Mouse (Mus musculus) urinary bladder, postnatal 10 days (tissue): Measurements from ENCODE around the gene Cblb.

Experiments
- DNase-seq: peaks from one replicate; pipeline ENCODE4 v3.0.0; 2022; ENCODE audit warnings: low spot score

The Cblb gene

DNA sequence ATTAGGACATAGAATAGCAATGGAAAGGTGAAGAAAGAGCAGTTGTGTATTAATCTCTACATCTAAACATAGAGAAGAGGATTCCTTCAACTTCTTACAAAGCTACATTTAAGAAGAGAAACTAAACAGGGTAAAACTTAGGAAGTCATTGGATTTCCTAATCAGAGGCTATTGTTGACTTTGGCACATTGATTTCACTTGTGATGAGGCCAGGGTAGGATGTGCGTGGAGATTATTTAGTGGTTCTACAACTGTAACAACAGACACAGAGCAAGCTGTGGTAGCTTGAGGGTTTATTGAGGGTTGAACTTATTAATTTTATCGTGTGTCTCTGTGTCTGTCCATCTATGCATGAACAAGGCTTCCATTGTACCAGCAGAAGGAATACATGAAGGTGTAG is 7.8 kb downstream of the Cblb start:
- DNase-seq: no peak

DNA sequence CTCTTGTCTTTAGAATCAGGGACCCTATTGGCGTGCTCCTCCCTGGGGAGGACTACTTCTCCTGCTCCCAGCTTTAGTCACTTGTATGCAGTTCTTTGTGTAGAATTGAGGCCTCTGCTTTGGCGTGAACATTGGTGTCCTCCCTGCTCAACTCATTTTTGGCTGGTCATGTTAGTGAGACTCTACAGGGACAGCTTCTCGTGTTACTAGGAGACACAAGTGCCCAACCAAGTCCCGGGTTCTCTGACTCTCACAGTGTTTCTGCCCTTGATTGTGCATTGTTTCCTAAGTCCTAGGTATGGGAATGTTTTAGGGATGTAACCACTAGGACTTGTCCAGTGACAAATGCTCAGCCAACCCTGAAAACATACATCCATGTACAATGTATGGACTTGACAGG is 9.9 kb downstream of the Cblb start:
- no peak for DNase-seq

DNA sequence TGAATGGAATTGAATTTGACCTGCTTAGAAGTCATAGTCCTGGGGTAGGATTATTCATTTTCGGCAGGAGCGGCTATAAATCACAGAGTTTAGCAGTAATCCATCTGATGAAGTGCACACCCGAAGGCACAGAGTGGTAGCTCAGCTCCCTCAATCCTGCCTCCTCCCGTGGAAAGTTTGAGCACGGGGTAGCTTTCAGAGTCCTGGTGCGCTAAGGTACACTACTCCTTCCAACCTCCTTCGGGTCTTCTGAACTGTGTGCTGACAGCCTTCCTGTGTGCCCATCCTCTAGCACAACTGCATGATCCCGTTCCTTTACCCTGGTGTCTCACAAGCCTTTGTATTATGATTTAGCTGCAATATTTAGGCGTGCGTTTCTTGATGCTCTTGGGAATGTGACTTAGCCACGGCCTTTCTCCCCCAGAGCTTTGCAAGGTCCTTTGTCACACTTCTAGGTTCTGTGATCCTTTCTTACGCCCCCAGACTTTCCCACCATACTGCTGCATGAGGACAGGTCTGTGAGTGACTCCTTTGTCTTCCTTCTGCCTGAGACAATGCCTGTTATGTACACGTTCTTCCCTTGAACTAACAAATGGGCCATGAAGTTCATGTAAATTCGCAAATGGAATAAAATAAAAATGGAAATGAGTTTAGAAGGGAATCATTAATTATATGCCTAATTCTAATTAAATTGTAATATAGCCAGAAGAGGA is 11.8 kb downstream of the Cblb start:
- no peak for DNase-seq

DNA sequence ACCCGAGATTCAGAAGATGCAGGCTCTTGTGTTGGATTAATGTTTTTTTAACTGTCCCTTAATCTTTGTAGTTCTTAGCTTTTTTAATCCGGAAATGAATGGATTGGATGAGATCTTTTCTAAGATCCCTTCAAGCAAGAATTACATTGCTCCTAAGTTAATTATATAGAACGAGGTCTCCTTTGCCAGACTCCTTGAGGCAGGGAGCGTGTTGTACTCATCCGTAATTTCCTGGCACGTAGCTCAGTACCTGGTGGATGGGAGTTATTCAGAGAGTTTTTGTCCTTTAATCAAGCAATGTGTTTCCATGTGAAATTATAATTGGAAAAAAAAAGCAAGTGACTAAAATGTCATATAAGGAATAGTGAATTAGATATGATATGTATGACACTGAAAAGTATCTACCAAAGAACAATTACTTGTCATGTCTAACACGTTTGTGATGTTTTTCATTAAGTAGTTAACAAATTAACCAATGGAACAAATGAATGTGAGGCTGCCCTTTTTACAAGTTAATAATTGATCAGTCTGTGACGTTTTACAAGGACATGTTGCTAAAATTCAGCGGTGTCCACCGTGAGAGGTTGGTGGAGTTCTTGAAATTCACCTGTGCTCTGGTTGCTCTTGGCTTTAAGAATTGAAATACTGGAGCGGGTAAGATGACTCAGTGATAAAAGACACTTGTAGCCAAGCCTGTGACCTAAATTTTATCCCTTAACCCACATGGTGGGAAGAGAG is 12.5 kb downstream of the Cblb start:
- no peak for DNase-seq

DNA sequence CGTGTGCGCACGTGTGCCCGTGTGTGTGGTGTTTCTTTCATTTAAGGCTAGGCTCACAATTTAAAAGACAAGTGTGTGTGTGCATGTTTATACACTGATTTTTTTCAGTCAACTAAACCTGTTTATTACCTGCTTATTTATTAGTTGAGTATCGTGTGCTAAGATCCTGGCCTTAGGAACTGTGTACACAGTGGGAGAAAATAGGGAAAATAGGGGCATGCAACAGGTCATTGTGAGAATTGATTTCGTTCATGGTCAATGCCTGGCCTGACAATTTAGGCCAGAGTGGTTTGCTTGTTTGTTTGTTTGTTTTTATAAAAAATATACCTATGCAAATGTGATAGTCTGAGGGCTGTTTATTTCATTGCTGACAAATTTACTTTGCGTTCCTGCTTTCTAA is 13.5 kb downstream of the Cblb start:
- no peak for DNase-seq

DNA sequence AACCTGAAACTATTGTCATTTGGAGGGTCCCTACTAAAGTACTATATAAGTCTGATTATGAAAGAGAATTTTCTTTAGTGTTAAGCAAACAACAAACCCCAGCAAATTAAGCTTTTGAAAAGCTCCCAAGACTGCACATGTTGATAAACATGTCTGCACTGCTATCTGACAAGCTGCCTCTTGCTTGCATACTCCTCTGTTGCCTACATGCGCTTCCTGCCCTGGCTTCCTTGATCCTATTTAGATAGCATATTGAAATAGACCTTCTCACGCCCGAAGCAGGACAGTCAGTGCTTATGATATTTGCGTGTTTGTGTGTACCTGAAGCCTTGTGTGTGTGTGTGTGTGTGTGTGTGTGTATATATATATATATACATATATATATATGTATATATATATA is 14.0 kb downstream of the Cblb start:
- DNase-seq: no peak

DNA sequence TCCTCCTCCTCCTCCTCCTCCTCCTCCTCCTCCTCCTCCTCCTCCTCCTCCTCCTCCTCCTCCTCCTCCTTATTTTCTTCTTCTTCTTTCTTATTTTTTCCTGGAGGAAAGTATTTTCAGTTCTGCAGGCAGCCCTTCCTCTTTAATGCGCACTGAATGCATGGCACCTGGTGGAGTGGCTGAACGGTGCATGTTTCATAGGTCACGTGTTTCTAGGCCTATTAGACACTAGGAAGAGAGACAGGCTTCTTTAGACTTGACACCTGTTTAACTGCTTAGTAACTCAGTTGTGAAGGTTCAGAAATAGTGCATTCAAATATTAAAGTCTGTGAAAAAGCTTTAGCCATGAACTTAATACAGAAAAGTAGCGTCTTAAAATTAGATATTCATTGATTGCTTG is 15.4 kb downstream of the Cblb start:
- no peak for DNase-seq

DNA sequence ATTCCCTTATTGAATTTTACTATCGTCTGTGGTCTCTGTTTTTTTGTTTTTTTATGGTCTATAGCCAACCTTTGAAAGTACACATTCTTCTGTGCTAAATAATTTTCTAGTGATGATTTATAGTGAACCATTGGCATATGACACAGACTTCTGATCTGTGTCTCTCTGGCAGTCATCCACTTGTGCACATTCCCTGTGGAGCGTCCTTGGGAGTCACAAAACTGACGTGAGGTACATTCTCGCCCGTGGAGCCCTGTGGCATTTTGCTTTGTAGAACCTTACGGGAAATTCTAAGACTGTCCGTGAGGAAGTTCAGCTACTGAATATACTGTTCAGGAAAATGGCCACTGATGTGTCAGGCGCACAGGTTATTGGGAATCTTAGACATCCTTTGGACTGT is 20.1 kb downstream of the Cblb start:
- DNase-seq: no peak

DNA sequence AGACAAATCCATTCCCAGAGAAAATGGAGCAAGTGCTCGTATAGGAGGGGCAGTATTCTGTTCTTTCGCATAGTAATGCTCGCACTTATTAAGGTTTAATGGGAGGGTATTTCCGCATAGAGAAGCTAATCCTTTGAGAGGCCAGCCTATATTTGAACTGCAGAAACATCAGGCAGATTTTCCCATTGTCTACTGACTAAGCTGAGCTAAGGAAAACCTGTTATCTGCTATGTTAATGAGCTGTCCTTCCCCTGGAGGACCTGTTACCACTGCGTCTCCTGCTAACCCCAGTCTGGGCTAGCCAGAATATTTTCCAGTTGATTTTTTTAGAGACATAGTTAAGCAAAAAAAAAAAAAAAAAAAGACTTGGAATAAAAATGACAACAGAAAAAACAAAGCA is 21.7 kb downstream of the Cblb start:
- no peak for DNase-seq

DNA sequence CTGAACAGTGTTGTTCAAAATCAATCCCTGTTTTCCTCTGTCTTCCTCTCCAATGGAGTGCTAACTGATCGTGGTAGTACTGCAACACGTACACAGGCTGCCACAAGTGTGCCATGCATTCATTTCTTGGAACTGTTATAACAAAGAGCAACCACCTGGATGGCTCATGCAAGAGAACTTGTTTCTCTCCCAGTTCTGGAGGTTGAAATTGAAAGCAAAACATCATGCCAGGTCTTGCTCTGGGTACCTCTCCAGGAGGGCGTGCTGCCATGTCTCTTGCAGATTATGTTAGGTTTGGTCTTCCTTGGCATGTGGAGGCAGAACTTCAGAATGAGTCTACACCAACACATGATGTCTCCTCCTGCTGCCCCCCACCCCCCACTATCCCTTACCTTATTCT is 24.2 kb downstream of the Cblb start:
- no peak for DNase-seq

DNA sequence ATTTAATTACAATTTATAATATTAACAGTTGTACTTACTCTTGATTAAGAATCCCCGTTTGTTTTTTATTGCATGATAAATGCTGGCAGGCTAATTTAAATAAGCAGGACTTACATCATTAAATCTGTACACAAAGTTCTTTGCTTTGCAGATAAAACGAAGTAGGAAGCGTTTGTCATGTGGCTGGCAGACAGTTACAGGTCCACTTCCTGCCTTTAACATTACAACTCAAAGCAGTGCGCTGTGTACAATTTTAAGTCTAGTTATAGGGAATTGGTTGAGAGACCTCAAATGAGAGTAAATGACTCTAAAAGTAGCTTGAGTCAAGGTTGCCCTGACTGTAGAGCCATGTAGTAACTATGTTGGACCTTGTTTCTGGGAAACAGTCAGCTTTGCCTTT is 25.1 kb downstream of the Cblb start:
- no peak for DNase-seq

DNA sequence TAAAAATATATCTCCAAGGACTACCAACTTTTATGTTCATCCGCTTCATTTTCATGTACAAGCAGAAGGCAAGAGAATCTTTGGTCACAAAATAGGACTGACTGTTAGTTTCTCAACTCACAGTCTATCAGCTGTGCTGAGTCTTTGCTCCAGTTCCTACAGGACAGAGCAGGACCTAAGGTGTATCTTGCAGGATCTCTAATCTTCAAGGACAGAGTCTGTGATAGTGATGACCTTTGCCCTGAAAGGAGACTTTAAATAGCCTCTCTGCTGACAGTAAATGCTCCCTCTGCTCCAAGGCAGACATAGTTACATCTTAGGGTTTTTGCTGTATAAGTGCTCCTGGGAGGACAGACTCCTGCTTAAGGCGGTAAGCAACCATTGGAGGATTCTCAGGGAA is 26.3 kb downstream of the Cblb start:
- DNase-seq: no peak

DNA sequence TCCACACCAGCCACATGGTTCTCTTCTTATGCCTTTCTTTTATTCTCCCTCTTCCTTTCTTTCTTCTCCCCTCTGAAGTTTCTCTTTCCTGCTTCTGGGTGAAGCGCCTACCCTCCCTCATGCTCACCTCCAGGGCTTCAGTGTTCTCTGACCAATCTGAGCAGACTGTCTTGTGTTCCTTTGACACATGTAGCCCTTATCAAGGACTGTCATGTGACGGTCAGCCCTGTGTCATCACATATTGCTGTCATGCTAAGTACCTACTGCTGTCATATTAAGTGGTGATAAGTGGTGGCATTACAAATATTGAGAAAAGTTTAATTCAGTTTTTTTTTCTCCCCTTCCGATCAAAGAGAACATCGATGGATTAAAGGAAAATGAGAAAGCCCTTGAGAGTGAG is 28.5 kb downstream of the Cblb start:
- no peak for DNase-seq

DNA sequence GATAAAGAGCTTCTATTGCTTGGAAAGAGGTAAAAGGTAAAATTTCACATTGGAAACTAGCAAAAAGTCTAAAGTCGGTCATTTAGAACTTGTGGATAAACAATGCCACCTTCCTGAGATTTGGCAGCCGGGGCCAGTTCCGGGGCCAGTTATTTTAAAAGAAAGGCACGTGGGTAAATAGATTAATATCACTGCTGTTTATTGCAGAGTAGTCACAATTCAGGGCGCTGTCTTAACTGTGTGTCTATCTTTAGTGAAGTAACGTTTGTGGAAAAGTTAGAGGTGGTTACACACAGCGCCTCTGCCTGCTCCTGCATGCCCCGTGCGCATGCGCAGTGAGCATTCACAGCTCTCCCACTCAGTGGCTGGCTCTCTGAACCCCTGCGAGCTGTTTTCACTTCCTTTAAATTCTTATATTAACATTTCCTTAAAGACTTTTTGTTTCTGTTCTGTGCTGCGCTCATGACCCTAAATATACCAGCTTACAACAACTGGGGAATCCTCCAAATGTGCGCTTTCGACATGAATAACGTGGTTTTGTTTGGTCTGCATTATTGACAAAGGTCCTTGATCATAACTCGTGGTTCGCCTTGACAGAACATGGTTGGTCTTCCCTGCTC is 29.2 kb downstream of the Cblb start:
- DNase-seq: no peak

DNA sequence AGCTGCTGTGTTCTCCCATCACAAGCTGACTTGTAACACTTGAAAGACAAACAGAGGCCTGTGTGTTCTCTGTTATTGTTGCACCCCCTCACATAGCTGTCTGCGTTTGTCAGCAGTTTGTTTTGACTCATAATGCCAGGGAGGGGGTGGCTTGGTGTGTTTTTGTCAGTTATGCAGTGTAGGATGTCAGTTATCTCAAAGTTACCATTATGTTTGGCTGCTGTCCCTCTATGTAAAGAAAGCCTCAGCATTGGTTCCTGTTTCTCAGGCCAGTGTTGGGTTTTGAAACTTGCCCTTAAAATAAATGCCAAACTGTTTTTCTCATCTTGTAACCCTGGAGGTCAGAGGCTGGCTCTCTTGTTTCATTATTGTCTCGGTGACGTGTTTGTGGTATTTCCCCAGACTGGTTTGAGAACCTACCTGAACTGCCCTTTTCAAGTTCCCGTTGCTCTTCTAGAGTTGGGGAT is 30.0 kb downstream of the Cblb start:
- DNase-seq: no peak

DNA sequence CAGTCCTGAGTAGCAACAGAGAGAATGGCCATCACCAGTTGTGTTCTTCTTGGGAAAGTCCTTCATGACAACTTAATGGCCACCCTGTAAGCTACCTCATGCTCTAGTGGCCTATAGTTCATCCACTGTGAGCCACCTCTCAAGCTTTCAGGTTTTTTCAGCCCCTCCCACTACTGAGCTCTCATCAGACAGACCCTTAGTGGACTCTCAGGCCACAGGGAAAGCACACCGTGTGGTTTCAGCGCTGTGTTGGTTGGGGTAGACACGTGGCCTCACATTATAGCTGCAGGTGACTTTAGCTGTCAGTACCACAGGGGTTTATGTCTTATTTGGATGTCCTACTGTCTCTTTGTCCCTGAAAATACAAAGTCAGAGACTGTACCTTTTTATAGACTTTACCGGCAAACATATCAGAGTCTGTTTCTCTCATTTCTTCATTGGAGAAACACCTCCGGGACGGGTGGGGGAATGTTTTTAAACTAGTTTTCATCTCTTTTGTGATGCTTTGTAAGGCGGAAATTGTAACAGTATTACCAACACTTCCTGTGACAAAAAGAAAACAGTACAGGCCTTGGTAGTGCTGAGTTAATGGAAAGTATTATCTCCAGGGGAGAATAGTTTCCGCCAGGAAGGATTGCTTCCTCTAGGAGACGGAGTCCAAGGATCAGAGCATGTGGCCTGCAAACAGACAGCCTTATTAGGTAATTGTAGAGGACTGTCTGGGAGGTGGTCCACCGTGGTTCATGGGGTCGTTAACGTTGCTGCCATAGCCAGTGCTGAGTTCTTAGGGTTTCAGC is 33.5 kb downstream of the Cblb start:
- no peak for DNase-seq

DNA sequence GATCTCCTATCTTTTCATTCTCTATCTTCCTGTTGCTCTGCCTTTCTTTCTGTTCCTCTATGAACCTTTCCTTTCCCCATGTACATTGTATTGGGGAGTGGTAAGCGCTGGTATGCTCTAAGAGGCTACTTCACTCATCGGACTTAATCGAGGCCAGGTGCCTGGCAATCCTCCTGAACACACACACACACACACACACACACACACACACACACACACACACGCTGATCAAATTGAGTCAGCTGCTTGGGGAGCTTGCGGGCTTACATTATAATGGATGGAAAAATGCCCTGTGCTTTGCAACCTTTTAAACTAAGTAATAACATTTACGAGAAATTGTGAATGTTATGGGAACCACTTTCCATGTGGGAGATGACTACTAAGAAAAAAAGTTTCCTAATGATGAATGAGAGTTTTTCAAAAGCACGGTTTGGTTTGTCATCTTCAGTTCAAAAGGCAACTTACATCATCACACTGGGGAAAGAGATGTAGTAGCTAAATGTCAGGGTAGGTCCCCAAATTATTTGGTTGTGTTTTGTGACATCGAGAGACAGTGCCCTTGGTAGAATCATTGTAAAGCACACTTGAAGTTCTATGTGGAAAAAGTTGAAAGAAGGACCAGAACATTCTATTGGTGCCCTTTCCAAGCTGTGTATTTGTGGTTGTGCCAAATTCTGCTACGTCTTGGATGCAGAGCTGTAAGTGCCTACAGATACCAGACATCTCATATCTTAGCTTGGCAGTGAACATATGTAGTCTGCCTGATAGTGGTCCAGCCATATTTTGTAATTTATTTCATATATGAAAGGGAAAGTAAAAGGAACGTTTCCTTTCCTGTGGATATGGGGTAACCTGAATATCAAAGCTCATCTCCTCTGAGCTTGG is 36.8 kb downstream of the Cblb start:
- DNase-seq: no peak

DNA sequence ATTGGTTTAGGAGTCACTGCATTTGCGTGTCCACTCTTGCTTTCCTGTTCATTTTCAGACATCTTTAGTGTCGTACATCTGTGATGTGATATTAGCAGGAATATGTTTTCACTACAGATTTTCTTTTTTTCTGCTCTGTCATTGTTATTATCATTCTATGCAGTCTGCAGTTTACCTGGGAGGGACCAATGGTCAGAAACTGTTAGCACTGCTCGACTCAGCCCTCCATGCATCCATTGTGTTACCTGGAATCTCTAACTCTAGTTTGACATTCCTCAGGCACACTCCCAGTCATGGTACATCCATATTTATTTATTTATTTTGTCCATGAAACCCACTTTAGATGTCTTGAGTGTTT is 37.5 kb downstream of the Cblb start:
- no peak for DNase-seq

DNA sequence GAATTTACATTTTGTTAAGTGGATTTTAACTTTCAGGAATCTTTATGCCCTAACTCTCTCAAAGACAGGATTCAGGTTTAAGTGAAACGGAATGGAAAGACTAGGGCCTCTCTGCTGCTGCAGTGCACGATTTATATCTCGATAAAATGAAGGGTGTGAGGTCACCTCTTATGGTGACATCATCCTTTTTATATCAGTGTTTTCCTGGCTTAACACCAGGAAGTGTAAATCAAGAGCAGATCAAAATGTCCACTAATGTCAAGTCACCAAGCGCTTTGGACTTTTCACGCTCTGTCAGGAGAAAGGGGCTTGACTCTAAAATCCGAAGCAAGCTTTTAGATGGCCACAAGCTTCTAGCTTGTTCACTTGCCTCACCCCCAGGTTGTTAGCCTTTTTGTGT is 38.6 kb downstream of the Cblb start:
- DNase-seq: no peak

DNA sequence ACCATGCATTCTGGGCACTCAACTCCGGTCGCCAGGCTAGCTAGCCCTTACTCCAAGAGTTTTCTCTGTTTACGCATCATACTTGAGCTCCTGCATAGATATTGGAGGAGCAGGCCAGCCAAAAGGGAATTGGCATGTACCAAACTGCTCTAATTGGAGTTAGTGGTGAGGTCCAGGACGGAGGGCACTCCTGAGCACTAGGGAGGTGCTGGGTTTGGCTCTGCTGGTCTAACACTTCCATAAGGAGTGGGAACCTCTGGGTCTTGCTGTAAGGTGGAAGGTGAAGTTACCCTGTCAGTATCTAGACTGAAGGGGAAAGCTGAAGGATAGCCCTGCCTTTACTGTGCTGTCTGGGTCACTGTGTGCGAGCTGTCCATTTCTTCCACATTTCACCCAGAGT is 39.1 kb downstream of the Cblb start:
- no peak for DNase-seq

DNA sequence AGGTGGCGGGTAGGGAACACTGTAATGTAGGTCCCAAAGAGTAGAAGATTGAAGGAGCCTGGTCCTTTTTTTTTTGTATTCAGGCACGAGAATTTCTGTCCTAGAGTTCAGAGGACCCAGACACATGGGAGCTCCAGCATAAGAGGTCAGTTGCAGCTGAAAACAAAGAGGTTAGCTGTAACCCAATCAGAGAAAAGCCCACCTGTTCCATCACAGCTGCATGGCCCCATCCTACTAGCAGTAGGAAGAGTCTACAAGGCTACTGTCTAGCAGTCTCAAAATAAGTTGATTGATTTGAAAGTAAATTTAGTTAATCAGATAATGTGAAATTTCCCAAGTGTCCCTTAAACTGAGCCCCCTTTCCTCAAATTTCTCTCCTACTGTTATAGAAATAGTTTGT is 40.3 kb downstream of the Cblb start:
- DNase-seq: no peak

DNA sequence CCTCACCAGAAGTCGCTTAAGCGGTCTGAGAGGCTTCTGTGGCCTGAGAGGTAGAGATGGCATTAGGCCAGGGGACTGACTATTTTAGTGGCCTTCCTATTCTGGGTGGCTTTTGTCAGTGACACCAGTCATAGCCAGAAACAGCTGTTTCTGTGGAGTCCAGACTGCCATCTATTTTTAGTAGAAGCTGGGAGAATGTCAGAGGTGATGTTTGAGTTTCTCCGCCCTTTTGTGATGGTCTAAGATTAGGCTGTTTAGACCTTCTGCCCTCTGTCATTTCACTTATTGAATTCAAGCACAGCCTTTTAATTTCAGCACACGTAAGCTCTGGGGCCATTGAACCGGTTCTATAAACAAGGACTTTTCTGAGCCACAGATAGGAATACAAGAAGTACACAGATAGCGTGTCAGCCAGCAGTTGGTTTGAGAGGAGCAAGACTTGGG is 40.8 kb downstream of the Cblb start:
- DNase-seq: no peak
